Mouse (Mus musculus) kidney, postnatal 0 days (tissue): ENCODE results near the gene B3gnt2. TPM values are rescaled to one million over a fixed set of nuclear protein-coding genes. Genes with fewer than 3 reads are reported as not detected.

Source experiments
- ATAC-seq: fragments of 200-750 bp; cut with Nextera tagmentation; replicated peaks from 2 replicates; pipeline ENCODE4 v1.8.0; 2017; ENCODE audit warnings: low read depth, moderate number of reproducible peaks, moderate TSS enrichment, moderate library complexity; ENCODE audit not compliant: low FRiP score
- DNase-seq: peaks from one replicate; pipeline ENCODE4 v3.0.0-alpha.2; 2016; ENCODE audit warnings: low spot score
- H3K27ac ChIP-seq: fragments of 300-500 bp; sonication (generic); 2 replicates; pipeline ENCODE4 v1.5.1; 2014; ENCODE audit warnings: mild to moderate bottlenecking
- H3K27me3 ChIP-seq: fragments of 300-500 bp; sonication (generic); 2 replicates; pipeline ENCODE4 v1.6.1; 2014; ENCODE audit warnings: low read length, mixed read lengths; ENCODE audit not compliant: insufficient read depth
- H3K36me3 ChIP-seq: fragments of 300-500 bp; sonication (generic); 2 replicates; pipeline ENCODE4 v1.6.1; 2014; ENCODE audit warnings: low read length, mixed read lengths; ENCODE audit not compliant: insufficient read depth
- H3K4me1 ChIP-seq: fragments of 300-500 bp; sonication (generic); replicated peaks from 2 replicates; pipeline ENCODE4 v1.6.1; 2014; ENCODE audit warnings: antibody characterized with exemption, low read length, mixed read lengths; ENCODE audit not compliant: insufficient read depth
- H3K4me2 ChIP-seq: fragments of 300-500 bp; sonication (generic); 2 replicates; pipeline ENCODE4 v1.6.1; 2014; ENCODE audit warnings: mild to moderate bottlenecking, low read length, moderate library complexity, mixed read lengths
- H3K4me3 ChIP-seq: fragments of 300-500 bp; sonication (generic); replicated peaks from 2 replicates; pipeline ENCODE4 v1.5.1; 2014; ENCODE audit warnings: low read depth, low read length
- H3K9ac ChIP-seq: fragments of 300-500 bp; sonication (generic); 2 replicates; pipeline ENCODE4 v1.6.1; 2014; ENCODE audit warnings: low read depth, low read length
- H3K9me3 ChIP-seq: fragments of 300-500 bp; sonication (generic); replicated peaks from 2 replicates; pipeline ENCODE4 v1.6.1; 2016; ENCODE audit warnings: low read length, inconsistent platforms, mixed read lengths
- CTCF ChIP-seq: IDR thresholded peaks from 2 replicates; pipeline ENCODE4 v1.5.1; 2016; ENCODE audit warnings: antibody characterized with exemption, low read depth, mild to moderate bottlenecking, moderate library complexity
- WGBS: fragments of 180-500 bp; shearing (Covaris S2); extraction: QIAGEN DNeasy Blood & Tissue Kit; methylation state at CpG from one replicate; pipeline ENCODE4 v1.1.7; 2014; 5-methylcytosine and 5-hydroxymethylcytosine counted together
- polyA plus RNA-seq: library from polyadenylated mRNA; unstranded; fragments of >200 nt; fragmentation: Nextera tagmentation; extraction: Ambion mirVana; gene quantifications from 2 replicates; pipeline ENCODE4 v1.2.1, GENCODE M21; 2015

Gene B3gnt2
- polyA plus RNA-seq, 1 experiment from 2014 or later: 20.7 TPM

DNA sequence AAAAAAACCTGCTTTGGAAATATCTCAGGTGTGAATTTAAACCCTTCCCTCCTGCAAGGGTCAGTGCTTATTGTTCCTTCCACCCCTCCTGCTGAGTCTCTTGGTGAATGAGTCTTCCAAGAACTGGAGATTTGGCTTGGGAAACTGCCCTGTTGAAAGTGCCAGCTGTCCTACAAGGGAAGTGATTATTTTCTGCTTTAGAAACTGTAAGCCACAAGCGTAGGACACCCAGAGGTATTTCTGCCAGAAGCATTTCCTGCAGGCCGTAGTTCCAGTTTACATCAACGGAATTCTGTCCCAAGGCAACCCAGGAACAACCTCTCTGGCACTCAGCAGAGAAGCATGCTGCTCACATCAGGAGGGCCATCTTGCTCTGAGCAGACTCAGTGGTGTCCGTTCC, 12.6 kb upstream of the B3gnt2 start:
- no peaks in the 10 kb centered on the region for H3K27me3 ChIP-seq
- no peak overlapping the region for H3K4me3 ChIP-seq
- H3K36me3 ChIP-seq: no peaks in the 10 kb centered on the region
- TF ChIP-seq CTCF: no peak
- no peaks in the 10 kb centered on the region for H3K9me3 ChIP-seq
- no peak for ATAC-seq
- H3K27ac ChIP-seq: peak overlapping the region; percentile 64
- no peak overlapping the region for H3K4me2 ChIP-seq
- H3K4me1 ChIP-seq: peaks cover 13% of the 10 kb centered on the region
- WGBS: 64% methylated on average over 4 of the region's 4 CpGs
- no peak overlapping the region for H3K9ac ChIP-seq
- DNase-seq: no peak

DNA sequence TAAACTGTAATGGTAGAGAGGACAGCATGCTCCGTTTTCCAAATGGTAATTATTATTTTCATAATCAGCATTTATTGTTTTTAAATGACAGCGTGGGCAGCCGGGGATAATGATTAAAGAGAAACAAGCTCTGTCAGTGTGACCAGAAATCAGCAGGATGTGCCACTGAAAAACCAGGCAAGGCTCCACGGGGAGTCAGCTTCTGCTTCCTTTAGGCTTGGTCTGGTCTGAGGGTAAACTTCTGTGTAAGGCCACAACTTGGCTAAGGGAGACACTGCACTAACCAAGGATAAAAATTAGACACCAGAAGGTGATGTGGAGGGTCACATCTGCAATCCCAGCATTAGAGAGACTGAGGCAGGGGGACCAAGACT, 11.5 kb upstream of the B3gnt2 start:
- Histone ChIP-seq H3K9me3 (no peaks in the 10 kb centered on the region), H3K4me2 (peak overlapping the region; percentile 41), H3K27me3 (no peaks in the 10 kb centered on the region), H3K4me1 (peaks cover 13% of the 10 kb centered on the region), H3K27ac (peak overlapping the region; percentile 66), H3K36me3 (no peaks in the 10 kb centered on the region), H3K9ac (no peak overlapping the region), H3K4me3 (no peak overlapping the region)
- 24% methylated on average over 4 of the region's 4 CpGs for WGBS
- DNase-seq (no peak), ATAC-seq (no peak)
- TF ChIP-seq CTCF: no peak

DNA sequence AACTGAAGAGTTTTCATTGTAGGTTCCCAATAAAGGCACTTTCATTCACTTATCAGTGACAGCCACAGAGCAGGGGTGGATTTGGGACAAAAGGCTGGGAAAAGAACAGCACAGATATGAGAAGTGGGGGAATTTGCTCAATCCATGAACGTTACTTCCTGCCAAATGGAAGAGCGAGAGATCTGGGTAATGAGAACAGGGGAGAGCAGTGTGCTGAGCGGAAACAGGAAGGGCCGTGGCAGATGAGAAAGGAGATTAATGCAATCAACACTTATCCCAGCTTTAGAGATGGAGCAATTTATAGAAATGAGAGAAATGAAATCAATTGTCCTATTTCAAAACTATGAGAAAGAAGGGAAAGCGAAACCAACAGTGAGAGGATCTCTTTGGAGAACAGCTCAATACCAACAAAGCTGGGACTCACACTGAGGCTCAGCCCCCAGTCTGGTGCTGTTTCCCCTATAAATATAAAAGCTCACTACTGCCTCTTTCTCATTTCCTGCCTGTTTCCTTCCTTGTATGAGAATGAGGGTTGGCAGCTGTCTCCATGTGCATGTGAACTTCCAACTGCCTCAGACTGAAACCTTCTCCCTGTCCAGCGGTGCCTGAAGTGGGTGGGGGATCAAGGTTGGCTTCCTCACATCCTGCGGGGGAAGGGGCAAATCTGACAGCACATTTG, 11.0 kb upstream of the B3gnt2 start:
- WGBS: 42% methylated on average over 7 of the region's 7 CpGs

DNA sequence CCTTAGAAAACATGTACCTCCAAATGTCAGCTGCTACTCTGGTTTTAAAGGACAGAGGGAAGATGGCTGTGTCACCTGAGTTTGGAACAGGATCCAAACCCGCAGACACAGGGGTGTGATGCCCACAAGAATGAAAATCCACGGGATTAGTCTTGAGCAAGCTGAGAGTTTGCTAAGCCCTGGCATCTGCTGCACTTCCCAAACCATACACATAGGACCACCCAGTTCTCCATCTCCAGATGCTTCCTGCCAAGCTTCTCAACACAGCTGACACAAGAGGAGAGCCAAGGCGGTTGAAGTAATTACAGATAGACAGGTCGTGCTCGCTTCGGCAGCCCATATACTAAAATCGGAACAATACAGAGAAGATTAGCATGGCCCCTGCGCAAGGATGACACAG, 7.8 kb upstream of the B3gnt2 start:
- no peaks in the 10 kb centered on the region for H3K27me3 ChIP-seq
- H3K27ac ChIP-seq: no peak overlapping the region
- DNase-seq: no peak
- no peak overlapping the region for H3K9ac ChIP-seq
- H3K4me3 ChIP-seq: no peak overlapping the region
- peaks cover 13% of the 10 kb centered on the region for H3K4me1 ChIP-seq
- H3K9me3 ChIP-seq: no peaks in the 10 kb centered on the region
- no peak for TF ChIP-seq CTCF
- H3K4me2 ChIP-seq: no peak overlapping the region
- no peaks in the 10 kb centered on the region for H3K36me3 ChIP-seq
- ATAC-seq: no peak
- WGBS: 87% methylated on average over 8 of the region's 8 CpGs

More for the DNA sequence above, 11.0 kb upstream of the B3gnt2 start:
- H3K4me2 ChIP-seq: peak overlapping the region; percentile 41
- no peak overlapping the region for H3K9ac ChIP-seq
- no peaks in the 10 kb centered on the region for H3K27me3 ChIP-seq
- H3K4me3 ChIP-seq: no peak overlapping the region
- ATAC-seq: no peak
- peak overlapping the region; percentile 44; the same call in 1 of the 2 replicates for H3K27ac ChIP-seq
- peaks cover 13% of the 10 kb centered on the region for H3K4me1 ChIP-seq
- H3K9me3 ChIP-seq: no peaks in the 10 kb centered on the region
- no peak for TF ChIP-seq CTCF
- H3K36me3 ChIP-seq: no peaks in the 10 kb centered on the region
- DNase-seq: peak; percentile 72

DNA sequence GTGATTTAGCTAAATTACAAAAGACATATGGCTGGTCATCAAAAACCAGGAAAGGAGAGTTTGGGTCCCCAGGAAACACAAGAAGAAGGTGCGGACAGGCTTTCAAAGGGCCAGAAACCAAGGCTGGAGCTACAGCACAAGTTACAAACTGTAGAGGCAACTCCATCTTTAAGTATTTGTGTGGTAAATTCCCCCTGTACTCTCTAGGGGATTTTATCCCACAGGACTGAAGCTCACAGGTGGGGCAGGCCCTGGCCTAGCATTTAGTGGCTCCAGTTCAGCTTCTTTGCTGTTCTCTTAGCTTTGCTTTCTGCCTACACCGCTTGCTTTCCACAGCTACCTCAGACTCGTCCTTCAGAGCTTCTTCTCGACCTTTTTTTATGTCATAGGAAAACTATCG, 6.9 kb upstream of the B3gnt2 start:
- WGBS: 89% methylated on average over 5 of the region's 5 CpGs

DNA sequence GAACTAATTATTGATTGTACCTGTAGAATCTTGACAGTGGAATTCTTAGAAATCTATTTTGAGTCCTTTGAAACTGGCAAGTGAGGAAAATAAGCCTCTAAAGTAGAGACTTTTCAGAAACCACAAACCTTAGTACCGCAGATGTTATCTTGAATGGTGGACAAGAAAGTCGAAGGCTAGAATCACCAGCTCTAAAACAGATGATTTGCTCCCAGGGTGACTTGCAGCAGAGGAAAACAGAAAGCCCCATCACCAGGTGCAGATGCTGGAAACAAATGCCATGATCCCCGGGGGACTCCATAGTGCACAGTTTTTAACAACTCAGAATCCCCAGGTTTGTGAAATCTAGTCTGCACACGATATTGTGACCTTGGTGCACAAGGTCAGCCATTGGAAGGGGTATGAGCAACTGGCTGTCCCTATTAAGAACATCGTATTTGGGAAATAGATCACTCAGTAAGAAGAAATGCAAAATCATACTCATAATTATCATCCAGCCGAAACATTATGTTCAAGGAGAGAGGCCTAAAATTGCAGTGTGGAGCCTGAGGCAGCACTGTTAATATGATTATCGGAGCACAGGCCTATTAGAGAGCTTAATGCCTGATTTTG, 5.0 kb upstream of the B3gnt2 start:
- H3K4me1 ChIP-seq: no peaks in the 10 kb centered on the region
- H3K9ac ChIP-seq: no peak overlapping the region
- no peak overlapping the region for H3K4me2 ChIP-seq
- H3K27me3 ChIP-seq: no peaks in the 10 kb centered on the region
- H3K36me3 ChIP-seq: no peaks in the 10 kb centered on the region
- TF ChIP-seq CTCF: no peak
- no peak for DNase-seq
- no peak overlapping the region for H3K4me3 ChIP-seq
- no peak overlapping the region for H3K27ac ChIP-seq
- WGBS: 88% methylated on average over 7 of the region's 7 CpGs
- no peaks in the 10 kb centered on the region for H3K9me3 ChIP-seq
- no peak for ATAC-seq

More for the DNA sequence above, 6.9 kb upstream of the B3gnt2 start:
- Histone ChIP-seq H3K4me1 (peaks cover 9% of the 10 kb centered on the region), H3K9me3 (no peaks in the 10 kb centered on the region), H3K9ac (no peak overlapping the region), H3K4me3 (no peak overlapping the region), H3K36me3 (no peaks in the 10 kb centered on the region), H3K27me3 (no peaks in the 10 kb centered on the region), H3K27ac (no peak overlapping the region), H3K4me2 (no peak overlapping the region)
- no peak for ATAC-seq
- TF ChIP-seq CTCF: no peak
- no peak for DNase-seq
